Mouse (Mus musculus) liver, adult 2 months (tissue): Measurements from ENCODE around the gene Lrguk.

Experiments
- CTCF ChIP-seq: fragments of 200-500 bp; IDR thresholded peaks from 2 replicates; pipeline ENCODE4 v1.5.1; 2011; ENCODE audit warnings: low read depth, low read length, control low read depth
- POLR2A ChIP-seq: fragments of 200-500 bp; IDR thresholded peaks from 2 replicates; pipeline ENCODE4 v1.6.1; 2011; ENCODE audit warnings: low read length, control low read depth; ENCODE audit not compliant: insufficient read depth; ENCODE audit errors: extremely low read depth

DNA sequence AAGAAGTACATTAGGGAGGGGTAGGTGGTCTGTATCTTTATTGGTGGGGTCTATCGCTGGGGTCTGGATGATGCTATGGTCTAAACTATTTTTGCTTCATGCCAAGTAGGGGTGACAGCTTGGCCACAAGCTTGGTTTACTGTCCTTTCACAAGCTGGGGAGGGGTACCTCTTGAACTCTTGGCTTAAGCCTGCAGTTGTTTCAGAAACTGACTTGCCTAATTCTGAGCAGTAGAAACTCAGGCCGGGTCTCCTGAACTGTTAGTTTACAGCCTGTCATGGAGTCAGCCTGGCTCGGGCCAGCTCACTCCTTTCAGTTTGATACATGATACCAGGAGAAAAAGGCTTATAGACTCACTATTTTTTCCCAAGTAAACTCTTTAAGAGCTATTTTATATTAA is 109.1 kb downstream of the Lrguk start:
- TF ChIP-seq CTCF (no peak), POLR2A (no peak)
